Mouse (Mus musculus): ENCODE measurements around the gene Alpk3.
A peak's percentile ranks its signal among the peaks of the same experiment; 100 is the strongest.

The Alpk3 gene

GRCm38 (mm10) chr7:81057471-81057870 is at the start of gene Alpk3:
TSS of gene Alpk3 (plus strand) at chr7:81057600.
- DNase-seq (ENCODE audit: low spot score): no peak

- DNase-seq (ENCODE audit: low spot score): no peak
Observed at GRCm38 (mm10) chr7:81008285-81008684, 49.1 kb upstream of the Alpk3 start.

GRCm38 (mm10) chr7:81011576-81011975 is 45.8 kb upstream of the Alpk3 start:
- no peak for DNase-seq (ENCODE audit: low spot score)

GRCm38 (mm10) chr7:81020307-81020706 is 37.1 kb upstream of the Alpk3 start:
- DNase-seq (ENCODE audit: low spot score): no peak

GRCm38 (mm10) chr7:81022731-81023130 is 34.7 kb upstream of the Alpk3 start:
- no peak for DNase-seq (ENCODE audit: low spot score)

- DNase-seq (ENCODE audit: low spot score): no peak
Observed at GRCm38 (mm10) chr7:81024118-81024517, 33.3 kb upstream of the Alpk3 start.

GRCm38 (mm10) chr7:81024651-81025050 is 32.7 kb upstream of the Alpk3 start:
- no peak for DNase-seq (ENCODE audit: low spot score)

GRCm38 (mm10) chr7:81025751-81026150 is 31.6 kb upstream of the Alpk3 start:
- DNase-seq (ENCODE audit: low spot score): no peak

- no peak for DNase-seq (ENCODE audit: low spot score)
Observed at GRCm38 (mm10) chr7:81039711-81040110, 17.7 kb upstream of the Alpk3 start.

- no peak for DNase-seq (ENCODE audit: low spot score)
Observed at GRCm38 (mm10) chr7:81043023-81043620, 14.3 kb upstream of the Alpk3 start.

- DNase-seq (ENCODE audit: low spot score): no peak
Observed at GRCm38 (mm10) chr7:81047847-81048246, 9.6 kb upstream of the Alpk3 start.

- DNase-seq (ENCODE audit: low spot score): no peak
Observed at GRCm38 (mm10) chr7:81048513-81048912, 8.9 kb upstream of the Alpk3 start.

GRCm38 (mm10) chr7:81049966-81050365 is 7.4 kb upstream of the Alpk3 start:
- peak; percentile 57 for DNase-seq (ENCODE audit: low spot score)

- no peak for DNase-seq (ENCODE audit: low spot score)
Observed at GRCm38 (mm10) chr7:81055709-81056370, 1.6 kb upstream of the Alpk3 start.

- peak; percentile 79 for DNase-seq (ENCODE audit: low spot score)
Observed at GRCm38 (mm10) chr7:81057901-81058711, 706 bp downstream of the Alpk3 start.

- DNase-seq (ENCODE audit: low spot score): no peak
Observed at GRCm38 (mm10) chr7:81058712-81059154, 1.3 kb downstream of the Alpk3 start.

- no peak for DNase-seq (ENCODE audit: low spot score)
Observed at GRCm38 (mm10) chr7:81059388-81059787, 2.0 kb downstream of the Alpk3 start.

GRCm38 (mm10) chr7:81060908-81061307 is 3.5 kb downstream of the Alpk3 start:
- no peak for DNase-seq (ENCODE audit: low spot score)

- peak; percentile 20 for DNase-seq (ENCODE audit: low spot score)
Observed at GRCm38 (mm10) chr7:81061936-81062335, 4.5 kb downstream of the Alpk3 start.

GRCm38 (mm10) chr7:81063332-81063731 is 5.9 kb downstream of the Alpk3 start:
- no peak for DNase-seq (ENCODE audit: low spot score)

- no peak for DNase-seq (ENCODE audit: low spot score)
Observed at GRCm38 (mm10) chr7:81066714-81067113, 9.3 kb downstream of the Alpk3 start.

GRCm38 (mm10) chr7:81072463-81072862 is 15.1 kb downstream of the Alpk3 start:
- peak; percentile 66 for DNase-seq (ENCODE audit: low spot score)

- DNase-seq (ENCODE audit: low spot score): no peak
Observed at GRCm38 (mm10) chr7:81073273-81073672, 15.9 kb downstream of the Alpk3 start.

All from ovary, adult 18-20 months (tissue).